ENCODE assay signal across 12 mouse cellular contexts in genomic region chr5:64196866-64197321, GRCm38 (mm10). TPM values are rescaled to one million over a fixed set of nuclear protein-coding genes. Genes with fewer than 3 reads are reported as not detected.
DNase-seq lines count a peak whose midpoint lies in the region; ATAC-seq and TF ChIP-seq lines count a peak whose summit lies in the region.
"Had no signal": no experiment of that assay in that cellular context is flagged by ENCODE, and none has a peak within 500 bp of the region (broad histone marks: within the 10 kb centered on the region; RNA-seq: fewer than 3 reads in every experiment).

No protein-coding gene starts in this region.

- no peaks in the 10 kb centered on the region; the same call in 1 of the 2 replicates for H3K27me3 ChIP-seq in cerebellum, adult 2 months (ENCODE audit: control insufficient read depth, insufficient read depth, low read length)
- no peaks in the 10 kb centered on the region for H3K27me3 ChIP-seq in kidney, embryonic 14.5 days (ENCODE audit: control insufficient read depth, insufficient read depth, low read length)
- H3K27me3 ChIP-seq: hindbrain, embryonic 12.5 days; liver, embryonic 13.5 days had no signal

- no peak overlapping the region for H3K4me3 ChIP-seq in cerebellum, adult 2 months (replicated peaks; ENCODE audit: insufficient read depth, low read depth, low read length)
- no peak overlapping the region for H3K4me3 ChIP-seq in kidney, embryonic 14.5 days (ENCODE audit: low read length)
- H3K4me3 ChIP-seq: hindbrain, embryonic 12.5 days; liver, embryonic 13.5 days had no signal

- H3K9me3 ChIP-seq in kidney, embryonic 14.5 days (ENCODE audit: control insufficient read depth, low read length), result peaks cover under 1% of the 10 kb centered on the region; the same call in 1 of the 2 replicates
- H3K9me3 ChIP-seq: hindbrain, embryonic 12.5 days; liver, embryonic 13.5 days had no signal

- H3K9ac ChIP-seq in kidney, embryonic 14.5 days (ENCODE audit: low read depth, low read length), result no peak overlapping the region
- H3K9ac ChIP-seq: hindbrain, embryonic 12.5 days; liver, embryonic 13.5 days had no signal

- peaks cover 12% of the 10 kb centered on the region for H3K4me1 ChIP-seq in cerebellum, adult 2 months (ENCODE audit: control insufficient read depth, insufficient read depth, low read length)
- 0 out of 2 replicates have a peak, but pooled peaks cover 3% of the 10 kb centered on the region for H3K4me1 ChIP-seq in kidney, embryonic 14.5 days (ENCODE audit: control insufficient read depth, insufficient read depth, low read length)
- H3K4me1 ChIP-seq: hindbrain, embryonic 12.5 days; liver, embryonic 13.5 days had no signal

- no peak for TF ChIP-seq POLR2A in cerebellum, adult 2 months (IDR thresholded peaks at IDR 0.05; ENCODE audit: borderline replicate concordance, insufficient read depth, low read length)

- peak; percentile 68 for ATAC-seq in kidney, embryonic 14.5 days (ENCODE audit: low FRiP score, low TSS enrichment)
- ATAC-seq: midbrain, embryonic 16.5 days had no signal

- no peaks in the 10 kb centered on the region for H3K36me3 ChIP-seq in kidney, embryonic 14.5 days (ENCODE audit: control insufficient read depth, insufficient read depth, low read length)
- H3K36me3 ChIP-seq: hindbrain, embryonic 12.5 days had no signal

- WGBS in cerebellum, adult 2 months, result 81% methylated on average over 5 of the region's 5 CpGs
- 52% methylated on average over 5 of the region's 5 CpGs for WGBS in kidney, embryonic 14.5 days

- H3K27ac ChIP-seq in cerebellum, adult 2 months (ENCODE audit: insufficient read depth, low read length), result no peak overlapping the region
- H3K27ac ChIP-seq in kidney, embryonic 14.5 days (ENCODE audit: low read depth, low read length), result no peak overlapping the region; the same call in 1 of the 2 replicates
- H3K27ac ChIP-seq: hindbrain, embryonic 12.5 days; liver, embryonic 13.5 days had no signal

- no peak overlapping the region for H3K4me2 ChIP-seq in kidney, embryonic 14.5 days (replicated peaks; ENCODE audit: low read depth, low read length)
- H3K4me2 ChIP-seq: hindbrain, embryonic 12.5 days; liver, embryonic 13.5 days had no signal

- TF ChIP-seq CTCF in cerebellum, adult 2 months (IDR thresholded peaks at IDR 0.05; ENCODE audit: borderline replicate concordance, insufficient read depth, low read depth, low read length), result no peak

- peak; percentile 4 for DNase-seq in cerebellum, adult 11 months
- DNase-seq in cerebellum, adult 2 months, result no peak
- DNase-seq in kidney, adult 18-20 months, result no peak
- peak; percentile 35 to 40 for DNase-seq in adrenal gland, postnatal 36 days
- peak; percentile 33 to 43 for DNase-seq in kidney, postnatal 36 days
- no peak for DNase-seq in spleen, postnatal 4 days (ENCODE audit: low spot score in 2 of 2)
- DNase-seq in thymus, postnatal 4 days, result no peak
- DNase-seq: layer of hippocampus, postnatal 36 days; liver, embryonic 13.5 days had no signal

RNA-seq across cellular contexts. Expression of gene Tbc1d1, which starts 40.8 kb away (rescaled TPM):
- polyA plus RNA-seq in cerebellum, adult 2 months (2012; rRNA removed), result 17.3 and 17.7 TPM in 2 replicates
- polyA plus RNA-seq in kidney, embryonic 14.5 days (2014; fragmentation: Nextera tagmentation; extraction: Ambion mirVana), result 26.7 and 39.9 TPM in 2 replicates
- 10 to 100 TPM; 11.0 to 16.6 TPM for total RNA-seq in adrenal gland, postnatal 36 days (2021)

Comparison
In these comparisons a context has a peak if more than half of its experiments do, and no peak if none do; other contexts are left out.
1. DNase-seq: peak in cerebellum, adult 11 months (single experiment), adrenal gland, postnatal 36 days (2 of 2) and kidney, postnatal 36 days (2 of 2); none in cerebellum, adult 2 months (0 of 2), kidney, adult 18-20 months (single experiment), spleen, postnatal 4 days (0 of 2) and thymus, postnatal 4 days (single experiment).